Mouse (Mus musculus): Measurements from ENCODE around the gene Glt8d1.

The Glt8d1 gene

DNA sequence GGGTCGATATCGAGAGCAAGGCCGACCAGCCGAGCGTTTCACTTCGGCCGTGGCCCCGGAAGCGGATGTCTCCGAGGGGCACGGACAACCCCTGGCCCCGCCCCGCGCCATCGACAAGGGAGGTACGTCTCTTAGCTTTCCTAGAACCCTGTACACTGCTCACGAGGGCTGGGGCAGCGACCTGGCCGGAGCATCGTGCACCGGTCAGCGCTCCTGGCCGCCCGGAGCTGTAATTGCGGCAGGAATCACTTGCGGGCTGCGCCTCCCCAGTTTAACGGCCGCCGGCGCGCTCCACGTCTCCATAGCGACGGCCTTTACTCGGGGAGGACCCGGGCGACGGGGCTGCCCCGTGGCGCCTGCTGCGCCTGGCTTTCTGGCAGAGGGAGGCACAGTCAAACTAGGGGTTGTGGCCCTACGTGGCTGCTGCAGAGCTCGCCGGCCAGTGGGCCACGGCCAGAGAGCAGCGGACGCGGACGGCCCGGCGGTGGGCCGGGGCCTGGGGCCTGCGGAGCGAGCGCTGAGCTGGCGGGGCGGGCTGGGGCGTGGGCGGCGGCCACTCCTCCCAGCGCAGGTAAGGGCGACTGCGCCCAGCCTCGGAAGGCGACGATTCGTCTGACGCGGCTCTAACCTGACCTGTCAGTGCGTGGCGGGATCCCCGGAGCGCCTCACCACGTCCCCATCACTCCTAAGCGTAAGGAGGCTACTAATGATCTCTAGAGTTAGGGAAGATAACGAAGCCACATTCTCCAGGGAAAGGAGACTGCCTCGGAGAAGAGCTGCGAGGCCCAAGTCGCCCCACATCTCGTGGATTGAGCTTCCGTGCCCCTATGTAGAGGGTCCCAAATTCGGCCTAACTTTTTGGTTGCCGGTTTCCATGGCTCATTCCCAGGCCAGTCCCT is at the start of gene Glt8d1, which contains the start of gene Spcs1:
Gene Glt8d1, plus strand, starts transcription at position 94 of the 899 bp plus-strand sequence.
Gene Spcs1, minus strand, starts transcription at position 366 of the 899 bp plus-strand sequence.
- CTCF ChIA-PET, result interaction anchor here (0.6 to 1.1 kb wide), 3 partner anchors 10 to 282 kb away, joined by 3 to 14 read pairs (median 5); no protein-coding TSS in a partner anchor

DNA sequence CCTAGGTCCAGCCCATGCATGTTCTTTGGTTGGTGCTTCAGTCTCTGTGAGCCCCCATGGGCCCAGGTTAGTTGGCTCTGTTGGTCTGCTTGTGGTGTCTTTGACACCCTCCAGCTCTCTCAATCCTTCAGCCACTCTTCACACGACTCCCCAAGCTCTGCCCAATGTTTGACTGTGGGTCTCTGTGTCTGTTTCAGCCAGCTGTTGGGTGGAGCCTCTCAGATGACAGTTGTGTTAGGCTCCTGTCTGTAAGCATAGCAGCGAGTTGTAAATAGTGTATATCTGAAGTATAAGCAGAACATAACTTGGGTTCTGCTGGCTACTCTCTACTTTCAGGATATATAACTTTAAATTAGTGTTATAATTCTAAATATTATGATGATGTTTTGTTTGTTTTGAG is 42.7 kb upstream of the Glt8d1 start:
- CTCF ChIA-PET, result no interaction called here

DNA sequence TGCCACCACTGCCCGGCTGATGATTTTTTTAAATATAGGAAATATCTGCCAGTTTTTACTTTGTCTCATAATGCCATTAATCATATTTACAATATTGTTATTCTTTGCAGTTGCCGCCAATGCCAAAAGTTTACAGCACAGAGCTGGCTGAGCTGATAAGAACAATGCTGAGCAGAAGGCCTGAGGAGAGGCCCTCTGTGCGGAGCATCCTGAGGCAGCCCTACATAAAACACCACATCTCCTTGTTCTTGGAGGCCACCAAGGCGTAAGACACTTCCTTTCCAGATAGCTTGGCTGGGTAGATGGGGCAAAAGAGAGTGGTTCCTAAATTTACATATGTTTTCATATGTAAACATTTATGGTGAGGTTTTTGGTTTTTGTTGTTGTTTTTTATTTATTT is 42.2 kb upstream of the Glt8d1 start:
- CTCF ChIA-PET, result interaction anchor here (1.8 kb wide), 1 partner anchor 8 kb away, joined by 3 read pairs; the partner anchor contains the start of gene Nek4

DNA sequence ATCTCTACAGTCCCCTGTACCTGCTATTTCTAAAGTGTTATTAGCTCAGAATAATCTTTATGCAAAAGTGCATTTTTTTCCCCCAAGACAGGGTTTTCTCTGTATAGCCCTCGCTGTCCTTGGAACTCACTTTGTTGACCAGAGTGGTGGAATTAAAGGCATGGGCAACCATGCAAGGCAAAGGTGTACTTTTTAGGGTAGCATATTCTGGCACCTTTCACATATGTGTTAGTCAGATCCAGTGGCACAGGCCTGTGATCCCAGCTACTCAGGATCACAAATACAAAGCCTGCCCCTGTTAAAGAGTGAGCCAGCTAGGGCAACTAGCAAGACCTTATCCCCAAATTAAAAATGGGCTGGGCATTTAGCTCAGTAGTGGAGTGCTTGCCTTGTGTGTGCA is 40.8 kb upstream of the Glt8d1 start:
- CTCF ChIA-PET, result interaction anchor here (1.8 kb wide), 1 partner anchor 9 kb away, joined by 3 read pairs; the partner anchor contains the start of gene Nek4

DNA sequence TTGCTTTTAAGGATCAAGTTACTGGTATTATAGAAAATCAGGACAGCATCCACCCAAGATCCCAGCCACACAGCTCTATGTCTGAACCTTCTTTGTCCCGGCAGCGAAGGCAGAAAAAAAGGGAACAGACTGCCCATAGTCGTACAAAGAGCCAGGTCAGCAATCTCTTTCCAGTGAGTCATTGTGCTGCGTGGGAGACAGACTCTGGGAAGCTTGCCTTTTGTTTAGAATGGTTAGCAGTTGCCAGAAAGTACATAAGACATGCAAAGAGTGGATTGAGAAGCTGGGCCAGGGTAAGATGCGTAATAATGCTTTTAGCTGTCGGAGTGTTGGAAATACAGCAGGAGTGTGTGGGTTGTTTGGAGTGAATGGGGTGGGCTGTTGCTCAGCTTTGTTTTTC is 27.0 kb upstream of the Glt8d1 start:
- CTCF ChIA-PET, result no interaction called here

DNA sequence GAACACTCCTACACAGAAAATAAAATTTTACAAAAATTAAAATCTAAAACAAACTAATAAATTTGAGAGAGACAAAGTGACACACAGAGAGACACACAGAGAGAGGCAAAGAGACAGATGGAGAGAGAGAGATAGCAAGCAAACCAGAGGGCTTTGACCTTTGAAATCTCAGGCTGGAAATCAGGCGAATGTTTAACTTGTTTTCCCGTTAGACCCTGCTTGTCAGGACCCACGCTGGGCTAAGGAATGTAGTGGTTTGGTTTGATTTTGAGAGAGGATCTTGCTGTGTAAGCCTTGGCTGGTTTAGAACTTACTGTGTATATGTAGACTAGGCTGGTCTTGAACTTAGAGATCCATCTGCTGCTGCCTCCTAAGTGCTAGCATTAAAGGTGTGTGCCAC is 25.0 kb upstream of the Glt8d1 start:
- CTCF ChIA-PET, result no interaction called here

DNA sequence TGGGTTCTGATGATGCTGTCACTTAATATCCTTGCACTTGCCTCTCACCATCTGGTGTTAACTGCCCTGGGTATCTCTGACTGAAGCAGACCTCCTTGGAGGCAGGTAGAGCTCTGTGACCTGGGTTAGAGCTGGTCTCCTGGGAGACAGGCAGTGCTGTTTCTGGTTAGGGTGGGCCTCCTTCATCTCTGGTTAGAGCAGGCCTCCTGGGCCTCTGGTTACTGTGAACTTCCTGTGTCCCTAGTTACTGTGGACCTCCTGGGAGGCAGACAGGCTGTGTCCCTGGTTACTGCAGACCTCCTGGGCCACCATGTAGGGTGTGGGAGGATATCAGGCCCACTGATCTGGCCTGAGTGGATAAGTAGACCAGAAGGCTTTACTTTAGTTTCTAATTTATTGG is 4.8 kb upstream of the Glt8d1 start:
- CTCF ChIA-PET, result no interaction called here

DNA sequence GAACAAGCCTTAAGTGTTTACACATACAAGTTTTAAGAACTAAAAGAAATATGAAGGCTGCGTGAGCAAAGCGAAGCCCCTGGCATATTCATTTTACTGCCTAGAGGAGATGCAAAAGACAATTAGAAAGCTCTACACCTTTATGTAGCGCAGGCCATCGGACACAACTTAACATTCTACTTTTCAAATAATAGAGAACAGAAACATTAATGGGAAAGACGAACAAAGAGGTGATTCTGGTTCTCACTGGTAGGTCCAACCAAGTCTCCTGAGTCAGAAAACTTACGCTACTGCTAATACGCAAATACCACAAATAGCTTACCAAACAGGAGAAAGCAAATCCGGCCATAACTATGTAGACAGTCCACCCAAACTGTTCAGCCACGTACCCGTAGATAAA is 844 bp upstream of the Glt8d1 start:
- CTCF ChIA-PET, result no interaction called here

DNA sequence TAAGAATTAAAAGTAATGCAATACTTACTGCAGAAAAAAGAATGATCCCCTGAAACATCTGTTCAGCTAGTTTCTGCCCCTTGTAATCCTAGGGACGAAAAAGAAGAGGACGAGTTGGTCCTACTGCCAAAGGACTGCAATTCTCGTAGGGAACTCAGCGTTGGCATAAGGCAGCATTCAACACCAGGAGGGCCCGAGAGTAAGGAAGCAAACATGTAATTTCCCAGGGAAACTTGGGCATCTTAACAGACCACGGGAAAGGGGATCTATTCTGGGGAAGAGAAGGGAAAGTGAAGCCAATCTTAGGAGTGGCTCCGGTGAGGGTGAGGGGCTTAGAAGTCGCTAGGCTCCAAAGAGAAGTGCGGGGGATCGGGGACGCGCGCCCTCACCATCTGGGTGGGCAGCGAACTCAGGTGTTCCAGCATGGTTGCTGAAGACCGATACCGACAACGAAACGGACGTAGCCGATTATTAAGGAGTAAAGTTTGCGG is 339 bp upstream of the Glt8d1 start:
- CTCF ChIA-PET, result no interaction called here

DNA sequence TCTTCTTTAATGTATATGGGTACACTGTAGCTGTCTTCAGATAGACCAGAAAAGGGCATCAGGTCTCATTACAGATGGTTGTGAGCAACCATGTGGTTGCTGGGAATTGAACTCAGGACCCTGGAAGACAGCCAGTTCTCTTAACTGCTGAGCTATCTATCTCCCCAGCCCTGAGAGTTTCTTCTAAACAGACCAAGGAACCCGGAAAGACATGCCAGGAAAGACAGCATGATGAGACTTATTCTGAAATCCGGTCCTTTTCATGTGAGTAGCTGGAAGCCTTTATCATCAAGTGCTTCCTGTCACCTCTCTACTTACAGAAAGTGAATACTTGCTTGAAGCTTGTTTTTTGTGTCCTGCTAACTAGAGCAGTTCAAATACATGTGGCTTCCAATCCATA is 3.3 kb downstream of the Glt8d1 start:
- CTCF ChIA-PET, result no interaction called here

DNA sequence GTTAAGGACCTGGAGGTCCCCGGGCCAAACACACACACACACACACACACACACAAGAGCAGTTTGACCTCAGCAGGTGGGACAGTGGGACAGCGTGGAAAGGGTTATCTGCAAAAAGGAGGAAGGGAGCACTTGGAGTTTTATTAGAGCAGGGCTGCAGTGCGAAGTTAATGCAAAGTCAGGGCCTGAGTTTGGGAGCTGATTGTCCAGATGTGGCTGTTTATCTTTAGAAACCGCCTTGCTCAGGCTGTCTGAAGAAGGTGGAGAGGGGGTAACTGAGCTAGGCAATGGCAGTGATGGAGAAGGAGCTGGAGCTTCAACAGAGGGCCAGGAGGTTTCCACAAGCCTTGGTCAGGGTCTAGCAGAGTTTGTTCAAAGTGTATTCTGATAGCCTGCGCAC is 5.6 kb downstream of the Glt8d1 start:
- CTCF ChIA-PET, result no interaction called here

DNA sequence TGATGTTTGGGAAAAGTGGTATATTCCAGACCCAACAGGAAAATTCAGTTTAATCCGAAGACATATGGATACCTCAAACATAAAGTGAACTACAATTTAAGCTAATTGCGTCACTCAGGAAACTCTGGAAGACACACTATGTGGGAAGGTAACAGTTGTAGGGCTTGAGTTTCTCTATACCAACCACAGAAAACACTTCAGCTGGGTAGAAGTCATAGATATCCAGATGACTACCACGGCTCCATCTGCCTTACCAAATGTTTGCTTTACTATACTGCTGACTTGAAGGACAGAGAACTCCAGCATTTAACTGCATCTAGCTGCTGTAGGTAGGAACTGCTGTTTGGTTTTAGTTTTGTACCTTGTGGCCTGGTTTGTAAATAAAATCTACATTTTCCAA is 10.4 kb downstream of the Glt8d1 start:
- CTCF ChIA-PET, result interaction anchor here (0.8 kb wide), 1 partner anchor 10 kb away, joined by 5 read pairs; the partner anchor contains the start of genes Glt8d1 and Spcs1

DNA sequence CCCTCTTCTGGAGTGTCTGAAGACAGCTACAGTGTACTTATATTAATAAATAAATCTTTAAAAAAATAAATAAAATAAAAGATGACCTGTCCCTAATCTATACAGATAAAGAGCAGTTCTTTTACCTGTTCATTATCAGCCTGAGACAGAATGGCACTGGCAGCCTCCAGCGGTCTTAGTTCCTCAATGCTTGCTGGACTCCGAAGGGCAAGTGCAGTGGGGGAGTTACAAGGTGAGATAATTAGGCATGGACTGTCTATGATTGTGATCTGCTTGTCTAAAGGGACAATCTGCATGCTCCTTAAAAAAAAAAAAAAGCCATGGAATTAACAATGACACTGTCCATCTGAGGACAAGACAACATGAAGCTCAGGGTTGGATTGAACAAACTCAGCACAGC is 12.7 kb downstream of the Glt8d1 start:
- CTCF ChIA-PET, result no interaction called here

DNA sequence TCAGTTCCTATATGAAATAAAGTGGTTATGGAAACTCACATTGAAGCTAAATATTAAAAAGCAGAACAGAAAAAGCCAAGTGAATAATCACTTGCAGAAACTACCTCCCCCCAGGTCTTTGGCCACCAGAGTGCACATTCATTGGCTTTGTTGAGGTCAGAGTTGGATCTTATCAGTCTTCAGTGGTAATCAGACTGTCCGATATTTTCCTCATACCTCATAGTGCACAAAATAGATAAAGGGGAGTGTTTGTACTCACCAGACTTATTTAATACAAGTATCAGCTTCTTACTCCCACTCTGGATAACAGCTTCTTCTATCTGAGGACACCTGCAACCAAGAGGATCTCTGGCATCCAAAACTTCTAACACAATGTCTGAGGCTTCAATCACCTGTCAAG is 14.9 kb downstream of the Glt8d1 start:
- CTCF ChIA-PET, result interaction anchor here (0.6 kb wide), 1 partner anchor 35 kb away, joined by 8 read pairs; no protein-coding TSS in a partner anchor

DNA sequence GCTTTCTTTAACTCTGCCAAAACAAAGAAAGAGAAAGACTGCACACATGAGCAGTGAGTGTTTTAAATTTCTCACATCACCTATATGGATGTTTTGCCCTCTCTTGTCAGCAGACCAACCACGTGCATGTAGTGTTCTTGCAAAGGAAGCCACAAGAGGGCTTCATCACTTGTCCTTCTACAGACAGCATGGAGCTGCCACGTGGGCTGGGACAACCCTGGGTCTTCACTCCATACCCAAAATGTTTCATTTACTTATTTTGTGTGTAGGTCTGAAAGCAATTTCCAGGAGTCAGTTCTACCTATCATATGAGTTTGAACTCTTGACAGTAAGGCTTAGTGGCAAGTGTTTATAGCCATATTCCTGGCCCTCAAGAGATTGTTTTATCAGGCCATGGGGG is 16.7 kb downstream of the Glt8d1 start:
- CTCF ChIA-PET, result no interaction called here

DNA sequence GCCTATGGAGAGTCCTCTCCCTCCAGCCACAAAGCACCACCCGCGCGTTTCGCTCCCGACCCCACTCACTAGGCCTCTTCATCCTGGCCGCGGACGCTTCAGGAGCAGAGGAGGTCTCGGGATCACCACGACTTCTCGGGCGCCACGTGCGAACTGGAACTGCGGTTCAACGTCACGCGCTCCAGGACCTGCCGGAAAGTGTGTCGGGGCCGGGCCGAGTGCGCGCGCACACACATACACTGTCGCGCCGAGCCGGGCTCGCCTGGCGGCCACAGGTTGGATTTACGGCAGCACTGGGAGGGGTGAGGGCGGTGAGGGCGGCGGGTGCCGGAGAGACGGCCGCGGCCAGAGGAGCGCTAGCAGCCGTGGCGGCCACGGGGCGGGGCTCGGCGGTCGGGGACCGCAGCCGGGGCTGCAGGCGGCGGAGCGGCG is 17.7 kb downstream of the Glt8d1 start, which contains the start of the genes Pbrm1 and Gnl3:
Gene Pbrm1, plus strand, starts transcription at position 279 of the 432 bp plus-strand sequence.
Gene Gnl3, minus strand, starts transcription at position 293 of the 432 bp plus-strand sequence.
- CTCF ChIA-PET, result no interaction called here

DNA sequence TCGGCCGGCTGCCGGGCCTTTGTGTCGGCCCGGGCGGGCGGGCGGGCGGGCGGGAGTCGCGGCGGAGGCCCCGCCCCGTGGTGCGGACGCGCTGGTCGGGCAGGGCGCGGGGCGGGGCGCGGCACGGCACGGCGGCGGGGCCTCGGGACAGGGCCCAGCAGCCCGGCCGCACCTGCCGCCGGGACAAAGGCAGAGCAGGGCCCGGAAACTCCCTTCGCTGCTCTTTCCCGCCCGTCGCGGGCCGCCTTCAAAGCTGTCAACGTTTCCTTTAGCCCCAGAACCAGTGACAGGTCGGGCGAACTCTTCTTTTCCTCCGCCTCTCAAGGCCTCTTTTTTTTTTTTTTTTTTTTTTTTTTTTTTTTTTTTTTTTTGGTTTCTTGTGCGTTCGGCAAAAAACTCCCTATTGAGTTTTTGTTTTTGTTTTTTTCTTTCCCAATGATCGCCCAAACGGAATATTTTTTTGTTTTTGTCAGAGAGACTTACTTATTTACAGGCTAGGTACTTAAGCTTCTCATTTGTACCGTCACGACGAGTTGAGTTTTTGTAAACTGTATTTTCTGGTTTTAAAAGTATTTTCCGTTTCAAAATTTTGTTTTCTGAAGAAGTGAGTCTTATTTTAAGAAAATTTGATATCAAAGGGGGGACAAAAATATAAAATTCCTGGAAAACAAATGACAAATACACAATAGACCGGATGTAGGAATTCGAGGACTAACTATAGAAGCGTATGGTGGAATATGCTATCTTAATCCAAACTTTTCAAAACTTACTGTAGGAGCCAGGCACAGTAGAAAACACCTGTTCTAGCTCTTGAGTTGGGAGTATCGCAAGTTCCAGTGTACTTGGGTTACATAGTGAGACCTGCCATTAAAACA is 18.4 kb downstream of the Glt8d1 start:
- CTCF ChIA-PET, result no interaction called here

DNA sequence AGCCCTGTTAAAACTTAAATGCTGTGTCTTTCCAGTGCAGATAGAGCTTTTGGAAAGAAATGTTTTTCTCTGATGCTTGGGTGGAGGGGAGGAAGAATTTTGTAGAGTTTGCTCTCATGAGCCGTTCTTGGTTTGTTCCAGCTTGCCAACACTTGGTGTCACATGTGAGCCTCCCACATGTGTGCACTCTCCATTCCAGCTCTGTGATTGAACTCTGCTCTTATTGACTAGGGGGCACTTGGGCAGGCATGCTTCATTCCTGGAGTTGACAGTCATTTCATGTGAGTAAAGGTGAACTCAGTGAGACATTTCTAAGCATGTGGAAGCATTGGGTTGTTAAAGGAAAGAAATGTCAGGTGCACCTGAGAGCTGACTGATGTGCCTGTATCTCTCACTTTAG is 21.4 kb downstream of the Glt8d1 start:
- CTCF ChIA-PET, result interaction anchor here (0.5 to 0.6 kb wide), 2 partner anchors 32 to 67 kb away, joined by 3 to 7 read pairs; no protein-coding TSS in a partner anchor

DNA sequence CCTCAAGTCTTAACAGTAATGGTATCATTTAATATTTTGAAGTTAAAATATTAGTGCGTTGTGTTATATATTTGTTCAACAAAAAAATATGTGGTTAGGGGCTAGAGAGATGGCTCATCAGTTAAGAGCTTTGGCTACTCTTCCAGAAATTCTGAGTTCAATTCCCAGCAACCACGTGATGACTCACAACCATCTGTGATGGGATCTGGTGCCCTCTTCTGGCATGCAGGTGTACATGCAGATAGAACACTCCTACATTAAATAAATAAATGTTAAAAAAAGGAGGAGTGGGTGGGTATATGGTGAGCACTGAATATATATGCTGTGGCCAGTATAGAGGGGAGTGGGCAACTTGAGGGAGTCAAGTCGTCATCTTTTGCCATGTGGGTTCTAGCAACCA is 24.6 kb downstream of the Glt8d1 start:
- CTCF ChIA-PET, result no interaction called here

DNA sequence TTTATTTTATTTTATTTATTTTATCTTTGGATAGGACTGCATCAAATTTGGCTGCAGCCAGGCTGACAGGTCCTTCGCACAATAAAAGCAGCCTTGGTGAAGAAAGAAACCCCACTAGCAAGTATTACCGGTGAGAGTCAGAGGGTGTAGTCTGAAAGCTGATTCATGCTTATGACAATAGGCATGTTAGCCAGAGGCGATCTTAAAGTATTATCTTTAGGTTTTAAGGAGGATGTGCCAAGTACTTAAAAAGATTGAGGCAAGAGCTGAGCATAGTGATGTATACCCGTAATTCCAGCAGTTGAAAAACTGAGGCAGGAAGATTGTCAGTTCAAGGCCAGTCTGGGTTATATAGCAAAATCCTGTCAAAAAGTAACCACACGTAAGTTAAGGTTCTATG is 44.1 kb downstream of the Glt8d1 start:
- CTCF ChIA-PET, result no interaction called here

DNA sequence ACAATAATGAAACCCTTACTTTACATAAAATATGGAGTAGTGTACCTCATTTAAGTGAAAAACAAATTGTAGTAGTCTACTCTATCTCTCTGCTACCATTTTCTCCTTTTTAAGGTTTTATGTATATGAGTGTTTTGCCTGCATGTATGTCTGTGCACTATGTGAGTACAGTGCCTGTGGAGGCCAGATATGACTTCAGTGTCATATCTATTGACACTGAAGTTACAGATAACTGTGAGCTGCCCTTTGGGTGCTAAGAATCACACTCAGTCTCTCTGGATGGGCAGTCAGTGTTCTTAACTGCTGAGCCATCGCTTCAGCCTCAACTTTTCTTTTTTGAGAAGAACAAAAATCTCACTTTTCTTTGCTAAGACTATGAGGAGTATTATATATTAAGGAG is 44.6 kb downstream of the Glt8d1 start:
- CTCF ChIA-PET, result no interaction called here

Measured in spleen, embryonic (tissue).